Mouse (Mus musculus) forebrain, embryonic 16.5 days (tissue): ENCODE measurements at regions not wholly inside any gene's neighbourhood (a gene's known extent, or its start where the extent isn't known, plus 50 kb on each side); places are given as distances from the start of the nearest gene placed in this dataset.
A peak's percentile ranks its signal among the peaks of the same experiment; 100 is the strongest.

Experiments
- ATAC-seq: fragments of 200-750 bp; cut with Nextera tagmentation; 2 replicates; pipeline ENCODE4 v1.8.0; 2017; ENCODE audit warnings: mild to moderate bottlenecking, moderate library complexity
- H3K27ac ChIP-seq: fragments of 300-500 bp; sonication (generic); 2 replicates; pipeline ENCODE4 v1.5.1; 2014; ENCODE audit warnings: low read length, control low read depth
- H3K27me3 ChIP-seq: fragments of 300-500 bp; sonication (generic); replicated peaks from 2 replicates; pipeline ENCODE4 v1.6.1; 2014; ENCODE audit warnings: low read length; ENCODE audit not compliant: control insufficient read depth, insufficient read depth
- H3K36me3 ChIP-seq: fragments of 300-500 bp; sonication (generic); 2 replicates; pipeline ENCODE4 v1.6.1; 2014; ENCODE audit not compliant: control insufficient read depth, insufficient read depth
- H3K4me1 ChIP-seq: fragments of 300-500 bp; sonication (generic); replicated peaks from 2 replicates; pipeline ENCODE4 v1.6.1; 2014; ENCODE audit warnings: low read length; ENCODE audit not compliant: control insufficient read depth, insufficient read depth
- H3K4me2 ChIP-seq: fragments of 300-500 bp; sonication (generic); 2 replicates; pipeline ENCODE4 v1.6.1; 2014; ENCODE audit warnings: mild to moderate bottlenecking, low read length, control low read depth
- H3K4me3 ChIP-seq: fragments of 300-500 bp; sonication (generic); replicated peaks from 2 replicates; pipeline ENCODE4 v1.5.1; 2014; ENCODE audit warnings: mild to moderate bottlenecking, low read length, control low read depth
- H3K9ac ChIP-seq: fragments of 300-500 bp; sonication (generic); replicated peaks from 2 replicates; pipeline ENCODE4 v1.6.1; 2014; ENCODE audit warnings: low read depth, low read length, control low read depth
- H3K9me3 ChIP-seq: fragments of 300-500 bp; sonication (generic); 2 replicates; pipeline ENCODE4 v1.6.1; 2016; ENCODE audit warnings: low read length; ENCODE audit not compliant: control insufficient read depth
- WGBS: fragments of 180-500 bp; shearing (Covaris S2); extraction: QIAGEN DNeasy Blood & Tissue Kit; methylation state at CpG from one replicate; pipeline ENCODE4 v1.1.7; 2014; 5-methylcytosine and 5-hydroxymethylcytosine counted together

- no peak overlapping the region for H3K4me3 ChIP-seq
- ATAC-seq = no peak
- no peak overlapping the region for H3K4me2 ChIP-seq
- no peaks in the 10 kb centered on the region for H3K4me1 ChIP-seq
- H3K9me3 ChIP-seq = no peaks in the 10 kb centered on the region
- H3K9ac ChIP-seq = no peak overlapping the region
- 91% methylated on average over 5 of the region's 5 CpGs for WGBS
- no peak overlapping the region for H3K27ac ChIP-seq
- no peaks in the 10 kb centered on the region for H3K27me3 ChIP-seq
- H3K36me3 ChIP-seq = no peaks in the 10 kb centered on the region
Observed at GRCm38 (mm10) chr5:119601390-119601789, 69.1 kb upstream of the Tbx3 start.

GRCm38 (mm10) chr5:119602001-119602400 is 68.5 kb upstream of the Tbx3 start:
- H3K9me3 ChIP-seq = no peaks in the 10 kb centered on the region
- no peak overlapping the region for H3K9ac ChIP-seq
- no peak overlapping the region for H3K27ac ChIP-seq
- no peak overlapping the region for H3K4me3 ChIP-seq
- WGBS = 91% methylated on average over 16 of the region's 16 CpGs
- no peaks in the 10 kb centered on the region for H3K36me3 ChIP-seq
- no peak overlapping the region for H3K4me2 ChIP-seq
- no peaks in the 10 kb centered on the region for H3K4me1 ChIP-seq
- ATAC-seq = no peak
- no peaks in the 10 kb centered on the region for H3K27me3 ChIP-seq

- Histone ChIP-seq H3K27me3 (no peaks in the 10 kb centered on the region), H3K9me3 (no peaks in the 10 kb centered on the region), H3K36me3 (no peaks in the 10 kb centered on the region), H3K4me1 (no peaks in the 10 kb centered on the region), H3K4me3 (no peak overlapping the region), H3K4me2 (no peak overlapping the region), H3K27ac (no peak overlapping the region), H3K9ac (no peak overlapping the region)
- 47% methylated on average over 7 of the region's 7 CpGs for WGBS
- no peak for ATAC-seq
Observed at GRCm38 (mm10) chr5:119605444-119605843, 65.0 kb upstream of the Tbx3 start.

GRCm38 (mm10) chr5:119613413-119613812 is 57.1 kb upstream of the Tbx3 start:
- H3K36me3 ChIP-seq = no peaks in the 10 kb centered on the region
- no peak overlapping the region for H3K4me3 ChIP-seq
- no peak overlapping the region for H3K4me2 ChIP-seq
- 7% methylated on average over 6 of the region's 6 CpGs for WGBS
- H3K9me3 ChIP-seq = no peaks in the 10 kb centered on the region
- no peaks in the 10 kb centered on the region; the same call in 1 of the 2 replicates for H3K4me1 ChIP-seq
- no peaks in the 10 kb centered on the region for H3K27me3 ChIP-seq
- ATAC-seq = peak; percentile 64
- H3K27ac ChIP-seq = no peak overlapping the region
- H3K9ac ChIP-seq = no peak overlapping the region

GRCm38 (mm10) chr5:119613981-119614770 is 56.3 kb upstream of the Tbx3 start:
- WGBS = 87% methylated on average over 10 of the region's 10 CpGs
- no peak for ATAC-seq
- Histone ChIP-seq H3K36me3 (no peaks in the 10 kb centered on the region), H3K4me2 (no peak overlapping the region), H3K9me3 (no peaks in the 10 kb centered on the region), H3K9ac (no peak overlapping the region), H3K27me3 (no peaks in the 10 kb centered on the region), H3K4me1 (no peaks in the 10 kb centered on the region; the same call in 1 of the 2 replicates), H3K27ac (no peak overlapping the region), H3K4me3 (no peak overlapping the region)

GRCm38 (mm10) chr5:119615681-119616080 is 54.8 kb upstream of the Tbx3 start:
- ATAC-seq = no peak
- Histone ChIP-seq H3K4me3 (no peak overlapping the region), H3K27ac (no peak overlapping the region), H3K27me3 (no peaks in the 10 kb centered on the region), H3K9ac (no peak overlapping the region), H3K36me3 (no peaks in the 10 kb centered on the region), H3K4me1 (no peaks in the 10 kb centered on the region; the same call in 1 of the 2 replicates), H3K4me2 (no peak overlapping the region), H3K9me3 (no peaks in the 10 kb centered on the region)
- 55% methylated on average over 5 of the region's 5 CpGs for WGBS

- no peaks in the 10 kb centered on the region for H3K36me3 ChIP-seq
- no peaks in the 10 kb centered on the region for H3K27me3 ChIP-seq
- no peak overlapping the region for H3K4me2 ChIP-seq
- H3K4me1 ChIP-seq = no peaks in the 10 kb centered on the region; the same call in 1 of the 2 replicates
- H3K27ac ChIP-seq = no peak overlapping the region
- WGBS = 90% methylated on average over 2 of the region's 2 CpGs
- H3K9me3 ChIP-seq = no peaks in the 10 kb centered on the region
- H3K4me3 ChIP-seq = no peak overlapping the region
- ATAC-seq = no peak
- H3K9ac ChIP-seq = no peak overlapping the region
Observed at GRCm38 (mm10) chr5:119617856-119618255, 52.6 kb upstream of the Tbx3 start.

GRCm38 (mm10) chr5:119619906-119620305 is 50.6 kb upstream of the Tbx3 start:
- H3K4me3 ChIP-seq = no peak overlapping the region

More at GRCm38 (mm10) chr5:119619906-119620305, 50.6 kb upstream of the Tbx3 start:
- Histone ChIP-seq H3K4me2 (no peak overlapping the region), H3K27me3 (no peaks in the 10 kb centered on the region), H3K9ac (no peak overlapping the region), H3K36me3 (no peaks in the 10 kb centered on the region), H3K4me1 (no peaks in the 10 kb centered on the region), H3K27ac (no peak overlapping the region), H3K9me3 (no peaks in the 10 kb centered on the region)
- no peak for ATAC-seq
- 41% methylated on average over 8 of the region's 8 CpGs for WGBS
